Mouse (Mus musculus) lung, postnatal 0 days (tissue): ENCODE measurements at regions not wholly inside any gene's neighbourhood (a gene's known extent, or its start where the extent isn't known, plus 50 kb on each side); places are given as distances from the start of the nearest gene placed in this dataset.

ENCODE experiments used
- CTCF ChIP-seq: IDR thresholded peaks from 2 replicates; pipeline ENCODE4 v1.5.1; 2016; ENCODE audit warnings: antibody characterized with exemption, mild to moderate bottlenecking
- EP300 ChIP-seq: IDR thresholded peaks from 2 replicates; pipeline ENCODE4 v1.6.1; 2016; ENCODE audit warnings: antibody characterized with exemption, mild to moderate bottlenecking, control low read depth

DNA sequence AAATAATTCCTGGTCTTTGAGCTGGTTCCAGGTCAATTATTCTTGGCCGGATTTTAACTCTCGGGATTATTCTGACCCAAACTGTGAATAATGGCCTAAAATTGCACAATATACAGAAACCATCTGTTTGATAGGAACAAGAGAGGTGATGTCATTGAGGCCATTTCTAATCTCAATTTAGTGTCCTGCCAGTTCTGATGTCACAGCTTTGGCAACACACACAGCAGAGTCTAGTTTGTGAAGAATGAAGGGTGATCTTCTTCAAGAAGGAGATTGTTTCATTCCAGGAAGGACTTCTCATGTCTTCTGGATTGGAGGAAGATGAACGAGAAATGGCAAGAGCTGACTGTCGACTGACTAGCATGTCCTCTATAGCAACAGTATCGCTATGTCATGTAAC, 670.0 kb downstream of the Kcnj2 start:
- TF ChIP-seq CTCF (no peak), EP300 (no peak)
